Mouse (Mus musculus) mouse embryonic stem cell (cell line): ENCODE measurements around the gene Irs4.

Experiments
- in situ Hi-C, 2 experiments: fragments of 300-500 bp; cut with MboI; formaldehyde crosslinking; loops; 1 replicate in 1 of 2; 3 replicates in 1 of 2; pipeline ENCODE4 v1.14.3; 2019 to 2020; ENCODE audit warnings: low sequenced_read_pairs in 2 of 2, low pct_unique_long_range_greater_than_20kb in 1 of 2, mixed read lengths in 1 of 2; ENCODE audit not compliant: unreplicated experiment in 1 of 2

Irs4 gene

DNA sequence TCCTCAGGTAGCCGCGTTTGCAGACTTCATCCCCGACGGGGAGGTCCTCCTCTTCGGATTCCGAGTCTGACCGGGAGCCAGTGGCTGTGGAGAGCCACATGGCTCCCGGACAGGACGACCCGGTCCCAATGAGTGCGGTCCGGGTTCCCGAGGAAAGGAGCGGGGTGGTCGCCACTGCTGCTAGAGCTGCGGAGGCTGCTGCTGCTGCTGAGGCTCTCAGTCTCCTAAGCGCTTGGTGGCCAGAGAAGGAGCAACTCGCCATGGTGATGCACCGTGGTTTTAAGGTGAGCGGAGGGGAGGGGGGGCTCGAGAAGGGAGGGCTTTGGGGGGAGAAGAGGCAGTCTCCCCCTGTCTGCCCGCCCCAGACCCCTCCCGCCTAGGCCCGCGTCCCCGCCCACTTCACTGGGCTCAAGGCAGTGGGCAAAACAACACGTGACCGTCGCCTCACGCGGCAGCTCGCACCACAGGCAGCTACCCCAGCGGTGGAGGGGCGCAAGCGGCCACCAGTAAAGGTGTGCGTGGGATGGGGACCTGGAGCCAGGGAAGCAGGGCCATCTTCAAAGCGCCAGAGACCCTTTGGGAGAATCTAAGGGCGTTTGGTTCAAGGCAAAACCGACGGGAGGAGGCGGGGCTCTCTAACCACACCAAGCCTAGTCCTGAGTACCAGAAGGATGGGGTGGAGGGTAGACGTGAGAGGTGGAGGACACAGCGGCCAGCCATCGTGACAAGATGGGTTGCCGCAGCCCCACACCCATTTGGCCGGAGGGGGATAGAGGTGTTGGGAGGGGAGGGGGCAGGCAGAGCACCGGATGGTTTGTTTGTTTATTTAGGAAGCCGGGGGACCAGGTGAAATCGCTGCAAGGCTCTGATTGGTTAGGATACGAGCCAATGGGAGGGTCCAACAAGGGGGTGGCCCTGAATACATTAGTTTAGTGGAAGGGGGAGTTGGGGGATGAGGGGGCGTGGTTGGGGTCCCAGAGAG is at the start of gene Irs4:
Gene Irs4 (minus strand): TSS at position 327 of the 982 bp plus-strand sequence.
- in situ Hi-C loops: no loop called here

DNA sequence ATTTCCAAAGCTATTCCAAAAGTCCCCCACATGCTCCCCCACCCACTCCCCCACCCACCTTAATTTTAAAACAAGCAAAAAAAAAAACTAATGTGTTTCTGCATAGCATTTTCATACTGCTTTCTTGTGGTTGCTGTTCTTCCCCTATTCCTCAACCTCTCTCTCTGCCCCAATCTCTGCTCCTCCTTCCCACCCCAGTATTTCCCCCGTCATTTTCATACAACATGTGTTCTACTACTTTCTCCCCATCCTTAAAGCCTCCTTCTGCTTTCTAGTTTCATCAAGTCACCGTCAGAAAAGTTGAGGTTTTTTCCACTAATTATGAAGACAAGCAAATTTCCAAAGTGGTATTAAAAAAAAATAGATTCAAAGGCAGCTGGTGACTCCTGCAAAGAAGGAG is 25.3 kb upstream of the Irs4 start:
- in situ Hi-C loops: no loop called here

DNA sequence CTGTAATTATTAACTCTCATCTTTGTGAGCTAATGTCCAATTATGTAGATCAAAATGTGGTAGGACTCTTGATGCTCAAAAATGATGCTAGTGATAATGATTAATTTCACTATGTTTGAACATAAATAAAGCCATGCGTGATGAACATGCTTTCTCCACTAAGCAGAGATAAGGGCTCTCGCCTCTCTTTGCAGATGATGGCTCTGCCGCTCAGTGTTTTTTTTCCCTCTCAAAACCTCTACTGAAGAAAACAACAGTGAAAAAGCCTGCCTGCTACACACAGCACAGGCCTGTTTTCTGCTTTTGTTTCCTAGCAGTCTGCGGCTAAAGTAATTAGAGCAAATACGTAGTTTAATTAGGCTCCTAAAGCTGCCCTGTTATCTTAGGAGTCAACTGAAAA is 4.5 kb upstream of the Irs4 start:
- in situ Hi-C loops: no loop called here

DNA sequence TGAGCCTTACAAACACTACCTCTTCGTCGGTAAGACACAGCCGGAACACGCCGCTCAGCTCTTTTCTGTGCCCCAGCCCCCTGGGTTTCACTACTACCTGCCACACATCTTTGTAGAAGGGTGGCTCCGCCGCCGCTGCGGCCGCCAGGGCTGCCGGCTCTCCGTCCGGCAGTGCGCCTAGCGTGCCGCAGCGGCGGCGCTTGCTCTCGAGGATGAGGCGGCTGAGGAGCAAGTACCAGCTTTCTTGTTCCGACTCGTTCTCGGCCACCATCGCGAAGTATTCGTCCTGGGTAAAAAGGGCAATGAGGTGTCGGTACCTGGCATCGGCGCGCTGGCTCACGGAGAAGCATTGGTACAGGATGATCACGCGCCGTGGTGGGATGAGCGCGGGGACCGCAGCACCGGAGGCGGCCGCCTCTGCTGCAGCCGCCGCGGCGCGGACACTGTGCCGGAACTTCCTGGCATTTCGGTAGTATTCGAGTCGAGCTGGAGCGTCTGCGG is 622 bp downstream of the Irs4 start:
- in situ Hi-C loops: no loop called here

DNA sequence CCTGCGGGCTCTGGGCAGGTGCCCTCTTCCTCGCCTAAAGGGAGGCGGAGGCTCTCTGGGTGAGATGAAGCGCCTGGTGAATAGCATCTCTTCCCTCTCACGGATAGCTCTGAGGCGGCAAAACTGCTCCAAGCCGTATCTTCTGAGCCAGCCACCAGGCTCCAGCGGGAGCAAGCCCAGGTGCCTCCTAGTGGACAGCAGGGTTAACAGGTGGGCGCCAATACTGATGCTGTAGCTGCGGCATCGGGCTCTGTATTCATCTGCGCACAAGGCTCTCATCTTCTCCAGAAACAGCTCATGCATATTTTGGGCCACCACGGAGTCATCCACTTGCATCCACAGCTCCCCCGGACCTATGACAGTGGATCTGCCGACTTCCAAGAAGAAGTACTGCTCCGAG is 1.1 kb downstream of the Irs4 start:
- in situ Hi-C loops: no loop called here

DNA sequence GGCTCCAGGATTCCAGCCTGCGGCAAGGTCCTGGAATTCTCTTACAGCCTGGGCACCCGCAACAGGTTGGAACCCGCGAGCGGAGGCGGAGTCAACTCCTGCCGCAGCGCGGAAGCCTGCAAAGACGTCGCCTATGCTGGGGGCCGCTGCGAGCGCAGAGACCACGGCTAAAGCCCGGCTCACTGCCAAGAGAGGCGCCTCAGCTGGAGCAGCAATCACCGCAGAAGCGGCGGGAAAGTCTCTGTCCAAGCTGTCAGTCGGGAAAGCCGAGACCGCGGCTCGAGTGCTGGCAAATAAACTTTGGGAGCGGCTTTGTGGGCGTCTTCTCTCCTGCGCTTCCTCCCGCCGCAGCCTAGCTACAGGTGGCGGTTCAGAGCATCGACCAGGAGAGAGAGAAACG is 3.3 kb downstream of the Irs4 start:
- in situ Hi-C loops: no loop called here
